Mouse (Mus musculus) ovary, postnatal 14 days (tissue): ENCODE data around the gene Ghr.

ENCODE experiments used
- DNase-seq: peaks from one replicate; pipeline ENCODE4 v3.0.0; 2022; ENCODE audit warnings: low spot score

Gene Ghr

DNA sequence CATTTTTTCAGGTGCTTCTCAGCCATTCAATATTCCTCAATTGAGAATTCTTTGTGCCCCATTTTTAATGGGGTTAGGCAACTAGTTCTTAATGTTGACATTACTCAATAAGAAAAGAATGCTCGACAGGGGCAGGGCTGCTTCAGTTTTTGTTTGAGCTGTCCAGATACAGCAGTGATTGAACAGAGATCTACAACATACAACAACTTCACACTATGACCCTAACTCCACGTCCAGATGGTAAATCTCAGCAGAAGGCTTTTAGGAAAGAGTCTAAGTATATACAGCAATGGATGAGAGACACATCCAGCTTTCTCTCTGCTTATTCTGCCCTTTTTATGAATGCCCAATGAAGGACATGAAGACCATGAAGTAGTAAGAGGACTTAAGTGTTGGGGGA is 199.5 kb downstream of the Ghr start:
- DNase-seq = no peak

- no peak for DNase-seq
These were observed 201.9 kb downstream of the Ghr start for GRCm38 (mm10) chr15:3381413-3381812.

- DNase-seq = no peak
These were observed 214.9 kb downstream of the Ghr start for GRCm38 (mm10) chr15:3368261-3368832.

- DNase-seq = no peak
These were observed 227.1 kb downstream of the Ghr start for GRCm38 (mm10) chr15:3356073-3356766.

GRCm38 (mm10) chr15:3353696-3354095 is 229.6 kb downstream of the Ghr start:
- DNase-seq = no peak

DNA sequence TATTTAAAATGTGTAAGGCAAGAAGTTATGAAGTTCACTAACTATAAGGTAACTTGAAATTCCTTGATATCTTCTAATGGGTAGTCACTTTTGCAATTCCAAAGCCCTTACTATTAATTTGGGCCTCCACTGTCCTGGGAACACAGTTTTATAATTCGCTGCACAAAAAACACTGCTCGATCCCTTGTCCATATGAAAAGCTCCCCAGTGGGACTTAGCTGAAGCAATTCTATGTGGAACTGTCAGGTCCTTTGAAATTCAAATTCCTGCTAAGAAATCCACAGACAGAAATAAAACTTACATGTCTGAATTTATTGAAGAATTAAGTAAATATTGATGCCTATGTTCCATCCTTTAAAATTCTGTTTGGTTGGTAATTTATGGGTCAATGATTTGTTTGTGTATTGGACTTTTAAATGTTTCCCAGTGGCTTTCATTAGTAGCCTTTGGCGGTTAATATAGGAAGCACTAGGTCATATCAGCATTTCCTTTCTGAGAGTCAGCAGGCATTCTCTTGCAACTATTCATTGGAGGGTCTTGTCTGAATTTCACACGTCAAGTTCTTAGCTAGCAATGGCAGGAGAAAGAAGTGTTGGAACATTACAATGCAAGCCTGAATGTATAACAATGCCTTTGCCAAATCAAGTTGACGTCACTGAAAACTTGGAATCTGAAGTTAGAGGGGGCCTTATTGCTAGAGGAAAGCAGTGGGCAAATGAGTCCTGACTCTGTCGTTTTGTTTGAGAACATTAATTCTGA is 233.8 kb downstream of the Ghr start:
- DNase-seq = no peak

GRCm38 (mm10) chr15:3346682-3347081 is 236.6 kb downstream of the Ghr start:
- DNase-seq = no peak

DNA sequence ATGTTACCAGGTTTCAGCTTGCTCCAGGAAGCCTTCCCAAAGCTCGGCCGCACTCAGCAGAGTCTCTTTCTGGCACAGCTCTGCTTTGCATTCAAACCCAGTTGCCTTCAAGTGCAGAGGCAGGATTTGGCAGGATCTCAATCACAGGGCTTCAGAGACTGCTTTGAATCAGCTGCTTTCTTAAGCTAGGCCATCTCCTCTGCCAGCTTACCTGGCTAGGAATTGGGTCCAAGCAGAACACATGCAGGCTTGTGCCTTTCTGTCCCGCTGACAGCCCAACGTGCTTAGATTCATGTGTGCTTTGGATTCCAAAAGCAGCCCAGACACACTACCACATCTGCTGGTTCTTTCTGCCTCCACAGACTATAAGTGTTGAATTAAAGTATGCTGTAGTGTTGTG is 238.7 kb downstream of the Ghr start:
- DNase-seq = no peak

DNA sequence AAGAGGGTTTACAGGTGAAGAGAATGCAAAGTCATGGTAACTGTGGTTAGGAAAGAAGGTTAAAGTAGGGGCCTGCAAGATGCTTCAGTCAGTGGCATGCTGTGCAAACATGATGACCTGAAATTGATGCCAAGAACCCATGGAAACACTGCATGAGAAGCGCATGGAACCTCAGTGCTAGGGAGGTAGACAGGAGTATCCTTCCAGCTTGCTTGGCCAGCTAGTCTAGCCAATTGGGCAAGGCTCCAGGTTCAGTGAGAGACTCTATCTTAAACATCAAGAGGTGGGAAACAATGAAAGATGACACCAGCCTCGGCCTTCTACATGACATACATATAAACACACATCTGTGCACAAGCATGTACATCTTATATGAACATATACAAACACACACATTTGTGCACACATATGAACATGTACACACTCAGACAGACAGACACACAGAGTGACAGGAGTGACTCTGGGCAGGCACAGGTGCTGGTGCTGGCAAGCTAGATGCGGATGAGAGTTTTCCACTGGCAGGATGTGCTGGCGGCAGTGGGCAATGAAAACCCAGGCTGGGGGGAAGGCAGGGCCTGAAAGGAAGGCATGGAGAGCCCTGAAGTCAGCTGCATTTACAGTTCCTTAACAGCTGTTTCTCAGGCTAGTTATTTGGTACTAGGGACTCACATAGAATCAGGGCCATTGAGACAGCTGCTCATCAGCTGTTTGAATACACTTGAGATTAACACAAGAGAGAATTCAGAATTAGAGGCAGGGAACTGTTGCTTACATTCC is 241.3 kb downstream of the Ghr start:
- no peak for DNase-seq

DNA sequence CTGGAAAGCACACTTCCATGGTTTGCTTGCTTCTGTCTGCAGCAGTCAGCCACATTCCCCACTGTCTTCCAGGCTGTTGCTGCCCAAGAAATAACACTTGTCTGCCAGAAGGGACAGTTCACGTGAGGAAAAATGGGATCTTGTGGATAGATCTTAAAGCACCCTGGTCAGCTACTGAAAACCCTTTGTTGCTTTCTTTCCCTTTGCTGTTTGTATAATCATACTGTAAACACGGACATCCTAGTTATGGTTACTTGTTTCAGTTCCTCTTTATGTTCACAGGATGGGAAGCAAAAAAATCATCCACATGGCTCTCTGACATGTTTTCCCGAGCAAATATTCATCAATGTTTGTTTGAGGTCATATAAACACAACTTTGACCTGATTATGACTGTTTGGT is 243.4 kb downstream of the Ghr start:
- DNase-seq = no peak

GRCm38 (mm10) chr15:3332517-3332916 is 250.8 kb downstream of the Ghr start:
- DNase-seq = no peak

DNA sequence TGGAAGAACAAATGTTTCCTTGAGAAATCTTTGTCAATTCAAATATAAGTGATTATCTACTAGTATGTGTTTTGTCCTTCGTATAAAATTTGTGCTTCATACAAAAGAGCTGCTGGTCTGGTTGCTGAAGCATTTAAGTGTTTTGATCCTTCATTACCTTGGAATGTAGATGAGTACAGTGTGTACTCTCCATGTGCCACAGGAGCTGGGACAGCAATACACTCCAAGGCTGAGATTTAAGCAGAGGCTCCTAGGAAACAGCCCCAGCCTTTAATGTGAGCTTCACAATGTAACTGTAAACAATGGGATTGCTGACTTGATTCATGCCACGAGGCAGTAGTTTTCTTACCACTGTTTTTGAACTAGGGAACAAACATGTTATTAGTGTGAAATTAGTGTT is 251.5 kb downstream of the Ghr start:
- DNase-seq = no peak

GRCm38 (mm10) chr15:3330291-3330690 is 253.0 kb downstream of the Ghr start:
- DNase-seq = no peak

GRCm38 (mm10) chr15:3323041-3323440 is 260.3 kb downstream of the Ghr start:
- no peak for DNase-seq

DNA sequence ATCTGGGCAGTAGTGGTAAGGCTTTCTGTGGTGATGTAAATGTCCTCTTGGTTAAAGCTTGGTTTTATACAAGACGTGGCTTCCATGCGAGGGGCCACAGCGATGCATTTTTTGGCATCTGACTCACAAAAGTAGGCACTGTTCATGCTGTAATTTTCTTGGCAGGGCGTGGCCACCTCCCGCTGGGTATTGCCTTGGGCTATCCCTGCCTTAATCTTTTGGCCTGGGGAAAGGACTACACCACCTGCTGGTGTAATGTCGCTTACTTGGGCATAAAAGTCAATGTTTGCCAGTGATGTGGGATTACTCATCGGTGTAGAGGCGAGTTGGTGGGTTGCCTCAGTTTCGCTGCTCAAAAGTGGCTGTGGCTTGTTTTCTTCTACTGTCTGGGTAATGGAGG is 263.4 kb downstream of the Ghr start:
- no peak for DNase-seq

DNA sequence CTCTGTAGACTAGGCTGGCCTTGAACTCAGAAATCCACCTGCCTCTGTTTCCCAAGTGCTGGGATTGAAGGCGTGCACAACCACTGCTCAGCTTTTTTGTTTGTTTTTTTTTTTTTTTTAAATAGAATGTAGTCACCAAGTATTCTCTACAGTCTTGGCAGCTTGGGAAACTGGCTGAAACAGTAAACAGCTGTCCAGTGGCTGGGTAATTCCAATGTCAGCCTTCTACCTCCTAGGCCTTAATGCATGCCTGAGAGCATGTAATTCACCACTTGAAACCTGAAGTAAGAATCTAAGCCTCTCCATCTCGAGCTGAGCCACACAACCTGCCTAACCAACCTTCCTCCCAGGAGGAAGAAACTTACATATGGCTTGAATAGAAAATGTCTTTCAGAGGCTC is 266.7 kb downstream of the Ghr start:
- DNase-seq = no peak

GRCm38 (mm10) chr15:3312937-3313336 is 270.4 kb downstream of the Ghr start:
- DNase-seq = peak; percentile 5

DNA sequence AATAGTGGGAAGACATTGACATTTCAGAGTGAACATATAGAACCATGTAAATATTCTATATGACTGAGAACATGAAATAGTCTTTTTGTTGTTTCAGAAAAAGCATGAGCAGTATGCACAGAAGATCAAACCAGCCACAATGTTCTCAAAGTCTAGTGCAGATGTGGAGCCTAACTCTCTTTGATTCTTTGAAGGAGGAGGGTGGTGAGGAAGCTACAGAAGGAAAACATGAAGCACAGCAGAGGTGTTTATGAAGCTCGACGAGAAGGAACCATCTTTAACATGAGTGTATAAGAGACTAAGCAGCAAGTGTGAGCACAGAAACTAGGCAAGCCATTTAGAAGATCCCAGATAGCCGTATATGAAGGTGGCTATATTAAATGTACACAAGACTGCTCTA is 273.4 kb downstream of the Ghr start:
- DNase-seq = no peak

DNA sequence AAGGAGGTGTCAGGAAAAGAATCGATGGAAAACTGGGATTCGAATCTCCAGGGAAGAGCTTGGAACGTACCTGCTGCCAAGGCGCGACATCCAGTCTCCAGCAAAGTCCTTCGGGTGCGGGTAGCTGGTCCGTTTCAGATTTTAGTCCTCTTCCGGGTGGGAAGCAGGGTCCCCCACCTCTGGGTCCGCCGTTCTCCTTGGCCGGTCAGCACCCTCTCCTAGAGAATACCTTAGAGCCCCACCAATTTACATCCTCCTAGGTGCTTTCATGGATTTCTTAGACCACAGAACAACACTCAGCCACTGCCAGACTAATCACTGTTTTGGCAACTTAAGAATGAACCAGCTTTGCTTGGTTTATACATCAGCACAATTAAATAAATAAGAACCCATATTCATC is 279.9 kb downstream of the Ghr start, which contains the start of gene Ccdc152:
TSS of gene Ccdc152 (minus strand) at position 101 of the 400 bp plus-strand sequence.
- no peak for DNase-seq

DNA sequence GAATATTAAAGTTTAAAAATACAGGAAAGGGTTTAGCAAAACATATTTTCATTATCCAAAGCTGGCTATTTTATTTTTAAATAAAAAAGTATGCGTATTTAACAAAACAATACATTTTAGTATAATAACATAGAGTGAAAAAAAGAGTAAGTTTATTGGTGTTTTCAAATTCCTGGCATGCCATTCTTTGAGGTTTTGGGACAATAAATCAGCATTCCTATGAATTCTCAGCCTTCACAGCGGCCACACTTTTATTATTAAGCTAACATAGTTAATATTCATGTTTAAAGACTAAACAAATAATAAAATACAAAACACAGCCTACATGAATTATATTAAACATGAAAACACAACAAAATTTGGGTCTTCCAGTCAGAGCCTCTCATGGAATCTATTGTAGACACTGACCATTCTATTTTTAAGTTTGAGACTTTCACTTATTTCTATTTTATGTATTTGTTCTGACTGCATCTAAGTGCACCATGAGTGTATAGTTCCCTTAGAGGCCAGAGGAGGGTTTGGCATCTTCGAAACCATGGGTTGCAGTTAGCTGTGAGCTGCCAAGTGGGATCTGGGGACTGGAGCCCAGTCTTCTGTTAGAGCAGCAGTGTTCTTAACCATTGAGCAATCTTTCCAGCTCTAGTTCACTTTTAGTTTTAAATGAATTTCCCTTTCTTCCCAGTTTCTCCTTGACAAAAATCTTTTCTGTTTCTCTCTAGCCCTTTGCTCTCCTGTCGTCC is 282.8 kb downstream of the Ghr start:
- no peak for DNase-seq

- DNase-seq = no peak
These were observed 285.7 kb downstream of the Ghr start for GRCm38 (mm10) chr15:3297615-3298014.

- no peak for DNase-seq
These were observed 287.3 kb downstream of the Ghr start for GRCm38 (mm10) chr15:3295986-3296385.
